9 mouse cellular contexts compared by ENCODE assay signal in the genomic region with DNA sequence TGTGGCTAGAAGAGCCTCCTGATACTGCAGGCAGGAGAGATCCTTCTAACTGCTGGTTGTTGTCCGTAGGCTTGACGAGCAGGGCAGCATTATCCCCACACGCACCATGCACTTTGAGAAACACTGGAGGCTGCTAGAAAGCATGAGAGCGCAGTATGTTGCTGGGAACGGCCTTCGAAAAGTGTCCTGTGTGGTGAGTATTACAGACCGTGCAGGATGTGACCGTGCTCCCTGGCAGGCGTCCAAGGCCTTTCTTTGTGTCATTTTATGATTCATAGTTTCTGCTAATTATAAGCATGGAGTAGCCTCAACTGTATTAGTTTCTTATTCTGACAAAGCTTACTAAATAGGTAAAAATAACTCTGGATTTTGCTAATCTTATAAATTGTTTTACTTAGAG. TPM values are rescaled to one million over a fixed set of nuclear protein-coding genes. Genes with fewer than 3 reads are reported as not detected.
DNase-seq lines count a peak whose midpoint lies in the region; ATAC-seq lines count a peak whose summit lies in the region.
"Had no signal": no experiment of that assay in that cellular context is flagged by ENCODE, and none has a peak within 500 bp of the region (broad histone marks: within the 10 kb centered on the region; RNA-seq: fewer than 3 reads in every experiment).

No protein-coding gene starts in this region.

- ATAC-seq in kidney, embryonic 14.5 days (ENCODE audit: low FRiP score, low TSS enrichment): peak; percentile 43; the same call in 1 of the 2 replicates

- no peaks in the 10 kb centered on the region for H3K9me3 ChIP-seq in heart, embryonic 10.5 days
- H3K9me3 ChIP-seq in kidney, embryonic 14.5 days (ENCODE audit: control insufficient read depth, low read length): no peaks in the 10 kb centered on the region
- H3K9me3 ChIP-seq: midbrain, embryonic 12.5 days had no signal

- H3K4me2 ChIP-seq in kidney, embryonic 14.5 days (replicated peaks; ENCODE audit: low read depth, low read length): no peak overlapping the region
- H3K4me2 ChIP-seq: midbrain, embryonic 12.5 days had no signal

- no peaks in the 10 kb centered on the region for H3K4me1 ChIP-seq in heart, embryonic 10.5 days
- no peaks in the 10 kb centered on the region for H3K4me1 ChIP-seq in kidney, embryonic 14.5 days (ENCODE audit: control insufficient read depth, insufficient read depth, low read length)
- H3K4me1 ChIP-seq: midbrain, embryonic 12.5 days had no signal

- H3K27me3 ChIP-seq in heart, embryonic 10.5 days (ENCODE audit: insufficient read depth, poor library complexity, severe bottlenecking): no peaks in the 10 kb centered on the region
- no peaks in the 10 kb centered on the region for H3K27me3 ChIP-seq in kidney, embryonic 14.5 days (ENCODE audit: control insufficient read depth, insufficient read depth, low read length)
- H3K27me3 ChIP-seq: midbrain, embryonic 12.5 days had no signal

- no peak overlapping the region for H3K9ac ChIP-seq in kidney, embryonic 14.5 days (ENCODE audit: low read depth, low read length)
- H3K9ac ChIP-seq: midbrain, embryonic 12.5 days had no signal

- no peak overlapping the region for H3K4me3 ChIP-seq in heart, embryonic 10.5 days
- no peak overlapping the region for H3K4me3 ChIP-seq in kidney, embryonic 14.5 days (ENCODE audit: low read length)
- H3K4me3 ChIP-seq: midbrain, embryonic 12.5 days had no signal

- H3K27ac ChIP-seq in heart, embryonic 10.5 days: no peak overlapping the region
- no peak overlapping the region for H3K27ac ChIP-seq in kidney, embryonic 14.5 days (ENCODE audit: low read depth, low read length)
- H3K27ac ChIP-seq: midbrain, embryonic 12.5 days had no signal

- 91% methylated on average over 9 of the region's 9 CpGs for WGBS in heart, embryonic 10.5 days
- WGBS in kidney, embryonic 14.5 days: 64% methylated on average over 9 of the region's 9 CpGs

- peaks cover 85% of the 10 kb centered on the region for H3K36me3 ChIP-seq in heart, embryonic 10.5 days
- H3K36me3 ChIP-seq in kidney, embryonic 14.5 days (ENCODE audit: control insufficient read depth, insufficient read depth, low read length): peaks cover 71% of the 10 kb centered on the region

- DNase-seq in heart, adult 11 months: peak; percentile 90
- no peak for DNase-seq in heart, embryonic 10.5 days (ENCODE audit: low spot score)
- peak; percentile 59 for DNase-seq in NIH3T3 (ENCODE audit: low read depth)
- peak; percentile 59 for DNase-seq in gastrocnemius, postnatal 10 days
- peak; percentile 14 for DNase-seq in skeletal muscle tissue, adult 2 months (ENCODE audit: low read depth, low spot score)
- DNase-seq in frontal cortex, postnatal 25 days (ENCODE audit: low spot score in 2 of 2): no peak
- no peak for DNase-seq in right cerebral cortex, postnatal 36 days (ENCODE audit: low spot score in 2 of 2)

RNA-seq across cellular contexts. Expression of gene Anapc4, which starts 32.0 kb away (rescaled TPM):
- 87.4 and 97.0 TPM in 2 replicates for polyA plus RNA-seq in heart, embryonic 10.5 days (2016; fragmentation: Nextera tagmentation; extraction: Ambion mirVana)
- 10 to 100 TPM; 42.5 to 52.7 TPM for total RNA-seq in gastrocnemius, postnatal 10 days (2021)
- polyA plus RNA-seq in kidney, embryonic 14.5 days (2014; fragmentation: Nextera tagmentation; extraction: Ambion mirVana): 76.0 and 120 TPM in 2 replicates

Comparison
In these comparisons a context has a peak if more than half of its experiments do, and no peak if none do; other contexts are left out.
1. DNase-seq: peak in heart, adult 11 months (single experiment), NIH3T3 (single experiment), gastrocnemius, postnatal 10 days (single experiment) and skeletal muscle tissue, adult 2 months (single experiment); none in heart, embryonic 10.5 days (single experiment), frontal cortex, postnatal 25 days (0 of 2) and right cerebral cortex, postnatal 36 days (0 of 2).